Mouse (Mus musculus): Measurements from ENCODE around the gene Rrm2.
"Not testable (repeated sequence)": the region's sequence is repeated elsewhere in the genome, so short reads cannot be mapped to it uniquely, and the experiment has no call there.

The Rrm2 gene

GRCm38 (mm10) chr12:24707954-24708823, at the start of gene Rrm2:
Rrm2 (plus strand) TSS chr12:24708241.
- DNase-seq = peak; percentile 89

- DNase-seq = no peak
These were observed 49.0 kb upstream of the Rrm2 start for GRCm38 (mm10) chr12:24658998-24659397.

- no peak for DNase-seq
These were observed 48.1 kb upstream of the Rrm2 start for GRCm38 (mm10) chr12:24659923-24660322.

GRCm38 (mm10) chr12:24661100-24661499, 46.9 kb upstream of the Rrm2 start:
- no peak for DNase-seq

GRCm38 (mm10) chr12:24662131-24662530, 45.9 kb upstream of the Rrm2 start:
- DNase-seq = no peak

GRCm38 (mm10) chr12:24680096-24680491, 27.9 kb upstream of the Rrm2 start:
- peak; percentile 18 for DNase-seq

- peak; percentile 26 for DNase-seq
These were observed 27.4 kb upstream of the Rrm2 start for GRCm38 (mm10) chr12:24680492-24681285.

GRCm38 (mm10) chr12:24681286-24682023, 26.6 kb upstream of the Rrm2 start, which contains the start of gene Cys1:
Cys1 (minus strand) TSS chr12:24681813.
- DNase-seq = no peak

GRCm38 (mm10) chr12:24682563-24682962, 25.5 kb upstream of the Rrm2 start:
- DNase-seq = peak; percentile 53

- DNase-seq = no peak
These were observed 24.6 kb upstream of the Rrm2 start for GRCm38 (mm10) chr12:24683461-24683860.

GRCm38 (mm10) chr12:24686038-24686695, 21.9 kb upstream of the Rrm2 start:
- DNase-seq = no peak

GRCm38 (mm10) chr12:24686696-24687346, 21.2 kb upstream of the Rrm2 start:
- no peak for DNase-seq

- DNase-seq = no peak
These were observed 17.7 kb upstream of the Rrm2 start for GRCm38 (mm10) chr12:24690351-24690750.

GRCm38 (mm10) chr12:24696500-24697483, 11.2 kb upstream of the Rrm2 start:
- peak; percentile 69 for DNase-seq

- no peak for DNase-seq
These were observed 10.4 kb upstream of the Rrm2 start for GRCm38 (mm10) chr12:24697484-24698204.

GRCm38 (mm10) chr12:24698514-24698913, 9.5 kb upstream of the Rrm2 start:
- DNase-seq = no peak

GRCm38 (mm10) chr12:24699578-24699977, 8.5 kb upstream of the Rrm2 start:
- DNase-seq = no peak

- not testable (repeated sequence) for DNase-seq
These were observed 6.4 kb upstream of the Rrm2 start for GRCm38 (mm10) chr12:24701621-24702020.

GRCm38 (mm10) chr12:24703013-24703412, 5.0 kb upstream of the Rrm2 start:
- DNase-seq = no peak

Measured in layer of hippocampus, adult 9-11 months (tissue).